Mouse (Mus musculus): Measurements from ENCODE around the gene Lhx1. TPM values are rescaled to one million over a fixed set of nuclear protein-coding genes. Genes with fewer than 3 reads are reported as not detected.

Gene Lhx1
- polyA plus RNA-seq, 1 experiment from 2014 or later = 2.6 TPM

DNA sequence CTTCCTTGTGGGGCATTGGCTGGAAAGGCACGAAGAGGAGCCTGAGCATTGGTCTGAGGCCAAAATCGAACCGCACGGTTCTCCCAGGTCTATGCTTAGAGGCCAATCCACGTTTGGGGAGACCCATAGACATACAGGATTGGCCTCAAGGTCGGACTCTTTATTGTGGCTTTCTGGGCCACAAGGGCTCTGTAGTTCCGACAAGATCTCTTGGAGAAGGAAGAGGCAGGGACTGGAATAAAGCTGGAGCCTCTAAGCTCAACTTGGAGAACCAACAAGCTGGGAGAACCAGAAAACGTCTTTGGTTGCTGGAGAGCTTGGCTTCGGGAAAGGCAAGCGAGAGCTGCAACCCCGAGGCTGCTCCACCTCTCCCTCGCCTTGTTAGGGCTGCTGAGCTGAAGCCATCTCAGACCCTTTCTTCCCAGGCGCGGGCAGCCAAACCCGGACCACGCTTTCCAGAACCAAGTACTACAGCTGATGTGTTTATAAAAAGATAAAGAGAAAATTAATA lies 2.0 kb downstream of the Lhx1 start:
- Histone ChIP-seq H3K27me3 (ENCODE audit: control insufficient read depth, insufficient read depth, low read length) (peaks cover 85% of the 10 kb centered on the region), H3K36me3 (replicated peaks; ENCODE audit: control insufficient read depth, insufficient read depth, low read depth, low read length) (no peaks in the 10 kb centered on the region), H3K4me1 (ENCODE audit: control insufficient read depth, insufficient read depth, low read length) (peaks cover 7% of the 10 kb centered on the region), H3K9ac (replicated peaks; ENCODE audit: low read length) (no peak overlapping the region), H3K4me2 (ENCODE audit: low read depth, low read length) (no peak overlapping the region), H3K4me3 (ENCODE audit: low read depth, low read length) (peak overlapping the region; percentile 49), H3K27ac (replicated peaks; ENCODE audit: low read depth, low read length) (no peak overlapping the region), H3K9me3 (replicated peaks; ENCODE audit: control insufficient read depth, low read length) (no peaks in the 10 kb centered on the region)
- ATAC-seq (replicated peaks; ENCODE audit: insufficient number of reproducible peaks, low FRiP score, low TSS enrichment, low read depth) = no peak
- no peak for DNase-seq (ENCODE audit: low spot score)
- under 1% methylated on average over 16 of the region's 16 CpGs for WGBS

DNA sequence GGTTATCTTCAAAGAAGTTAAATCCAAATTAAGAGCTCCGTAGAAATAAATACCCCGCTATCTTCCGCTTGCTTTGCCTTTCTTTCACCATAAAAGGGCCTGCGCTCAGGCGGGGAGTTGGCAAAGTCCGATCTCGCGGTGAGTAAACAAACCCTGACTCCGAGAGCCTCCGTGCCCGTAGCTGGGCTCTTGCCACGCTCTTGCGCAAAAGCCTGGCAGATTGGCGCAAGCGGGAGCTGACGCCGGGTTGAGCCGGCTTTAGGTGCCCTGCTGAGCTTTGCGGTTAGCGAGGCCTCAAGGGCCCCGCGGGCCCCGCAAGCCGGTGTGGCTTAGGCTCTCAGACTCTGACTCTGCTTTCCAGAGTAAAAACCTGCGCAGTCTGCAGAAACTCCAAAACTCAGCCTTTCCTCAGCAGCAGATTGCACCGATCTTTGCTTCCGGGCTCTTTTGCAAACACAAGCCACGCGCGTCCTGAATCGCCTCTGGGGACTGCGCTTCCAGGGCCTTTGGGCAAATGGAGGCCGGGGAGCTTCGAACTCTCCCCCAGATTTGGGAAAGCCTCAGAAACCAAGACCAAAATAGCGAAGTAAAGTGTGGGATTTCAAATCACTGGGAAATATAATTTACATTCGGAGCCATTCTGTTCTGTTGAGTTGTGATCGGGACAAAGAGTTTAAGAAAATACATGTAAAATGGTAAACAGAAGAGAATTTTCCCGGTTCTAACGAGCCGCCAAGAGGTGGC lies 2.6 kb downstream of the Lhx1 start:
- peak overlapping the region; percentile 49 for H3K4me3 ChIP-seq (ENCODE audit: low read depth, low read length)
- peak; percentile 43 for DNase-seq (ENCODE audit: low spot score)
- peaks cover 79% of the 10 kb centered on the region for H3K27me3 ChIP-seq (ENCODE audit: control insufficient read depth, insufficient read depth, low read length)
- no peak overlapping the region for H3K4me2 ChIP-seq (ENCODE audit: low read depth, low read length)
- no peak overlapping the region for H3K9ac ChIP-seq (replicated peaks; ENCODE audit: low read length)
- H3K27ac ChIP-seq (replicated peaks; ENCODE audit: low read depth, low read length) = no peak overlapping the region
- no peaks in the 10 kb centered on the region for H3K9me3 ChIP-seq (replicated peaks; ENCODE audit: control insufficient read depth, low read length)
- under 1% methylated on average over 40 of the region's 40 CpGs for WGBS
- H3K36me3 ChIP-seq (replicated peaks; ENCODE audit: control insufficient read depth, insufficient read depth, low read depth, low read length) = no peaks in the 10 kb centered on the region
- H3K4me1 ChIP-seq (ENCODE audit: control insufficient read depth, insufficient read depth, low read length) = peaks cover 7% of the 10 kb centered on the region
- no peak for ATAC-seq (replicated peaks; ENCODE audit: insufficient number of reproducible peaks, low FRiP score, low TSS enrichment, low read depth)

DNA sequence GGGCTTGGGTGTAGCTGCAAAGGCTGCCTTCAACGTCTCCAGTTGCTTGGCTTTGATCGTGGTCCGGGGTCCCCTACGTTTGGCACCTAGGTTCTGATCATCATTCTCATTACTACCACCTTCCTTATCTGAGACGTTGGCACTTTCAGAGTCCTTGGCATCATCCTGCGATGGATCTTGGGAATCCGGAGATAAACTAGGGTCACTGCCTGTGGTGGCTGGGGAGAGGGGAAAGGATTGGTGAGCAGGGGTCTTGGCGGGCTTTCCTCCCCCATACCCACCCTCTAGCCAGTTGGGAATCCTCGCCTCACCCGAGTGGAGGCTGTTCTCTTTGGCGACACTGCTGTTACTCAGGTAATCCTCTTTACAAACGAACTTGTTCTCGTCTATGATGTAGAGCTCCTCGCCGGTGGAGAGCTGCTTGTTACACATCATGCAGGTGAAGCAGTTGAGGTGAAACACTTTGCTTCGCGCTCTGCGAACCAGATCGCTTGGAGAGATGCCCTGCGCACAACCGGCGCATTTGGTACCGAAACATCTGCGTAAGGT lies 3.5 kb downstream of the Lhx1 start:
- peak; percentile 5 for DNase-seq (ENCODE audit: low spot score)
- H3K27me3 ChIP-seq (ENCODE audit: control insufficient read depth, insufficient read depth, low read length) = peaks cover 74% of the 10 kb centered on the region
- H3K9ac ChIP-seq (replicated peaks; ENCODE audit: low read length) = no peak overlapping the region
- H3K4me2 ChIP-seq (ENCODE audit: low read depth, low read length) = no peak overlapping the region
- no peak for ATAC-seq (replicated peaks; ENCODE audit: insufficient number of reproducible peaks, low FRiP score, low TSS enrichment, low read depth)
- peaks cover 7% of the 10 kb centered on the region for H3K4me1 ChIP-seq (ENCODE audit: control insufficient read depth, insufficient read depth, low read length)
- no peak overlapping the region for H3K27ac ChIP-seq (replicated peaks; ENCODE audit: low read depth, low read length)
- H3K9me3 ChIP-seq (replicated peaks; ENCODE audit: control insufficient read depth, low read length) = no peaks in the 10 kb centered on the region
- WGBS = 7% methylated on average over 24 of the region's 24 CpGs
- H3K4me3 ChIP-seq (ENCODE audit: low read depth, low read length) = no peak overlapping the region
- no peaks in the 10 kb centered on the region for H3K36me3 ChIP-seq (replicated peaks; ENCODE audit: control insufficient read depth, insufficient read depth, low read depth, low read length)

DNA sequence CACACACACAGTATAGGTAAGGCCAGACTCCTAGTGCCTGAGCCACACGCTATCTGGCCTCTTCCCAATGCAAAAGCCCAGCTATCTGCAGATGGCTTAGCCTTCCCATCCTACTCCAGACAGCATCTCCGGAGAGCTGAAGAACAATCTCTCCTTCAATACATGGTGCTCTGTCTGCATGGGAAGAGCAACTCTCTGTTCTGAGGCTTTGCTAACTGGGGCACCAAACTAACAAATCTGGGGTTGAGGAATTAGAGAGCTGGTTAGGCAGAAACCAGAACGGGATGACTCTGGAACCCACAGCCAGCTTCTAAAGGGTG lies 4.3 kb downstream of the Lhx1 start:
- Histone ChIP-seq H3K4me3 (ENCODE audit: low read depth, low read length) (no peak overlapping the region), H3K9ac (replicated peaks; ENCODE audit: low read length) (no peak overlapping the region)
- peak; percentile 3 for DNase-seq (ENCODE audit: low spot score)

DNA sequence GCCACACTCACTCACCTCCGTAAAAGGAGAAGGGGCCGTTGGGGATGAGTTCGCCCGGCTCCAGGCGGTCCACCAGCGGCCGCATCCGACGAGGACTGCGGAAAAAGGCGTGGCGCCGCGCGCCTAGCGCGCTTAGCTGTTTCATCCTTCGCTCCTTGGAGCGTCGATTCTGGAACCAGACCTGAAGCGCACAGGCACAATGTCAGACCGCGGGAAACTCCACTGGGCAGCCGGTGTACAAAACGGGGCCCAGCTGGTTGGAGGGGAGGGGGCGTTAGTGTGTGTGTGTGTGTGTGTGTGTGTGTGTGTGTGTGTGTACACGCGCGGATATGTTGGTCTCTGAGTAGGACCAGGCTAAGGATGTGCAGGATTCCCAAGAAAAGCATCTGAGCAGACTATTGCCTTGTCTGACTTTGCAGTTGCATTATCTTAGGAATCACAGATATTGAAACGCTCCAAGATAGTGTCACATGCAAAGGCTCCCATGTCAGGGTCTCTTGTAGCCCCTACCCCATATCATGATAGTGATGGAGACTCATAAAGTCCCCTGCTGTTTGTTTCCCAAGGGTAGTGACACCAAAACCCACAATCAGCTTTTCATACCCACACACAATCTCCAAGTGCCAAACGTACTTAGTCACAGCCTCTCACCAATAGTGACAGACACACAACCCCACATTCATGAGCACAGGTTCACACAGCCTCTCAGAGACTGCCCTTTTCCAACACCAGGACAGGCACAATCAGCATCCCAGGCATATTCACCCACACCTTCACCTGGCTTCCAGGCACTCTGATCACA lies 4.9 kb downstream of the Lhx1 start:
- no peak overlapping the region for H3K27ac ChIP-seq (replicated peaks; ENCODE audit: low read depth, low read length)
- H3K4me3 ChIP-seq (ENCODE audit: low read depth, low read length) = no peak overlapping the region
- ATAC-seq (replicated peaks; ENCODE audit: insufficient number of reproducible peaks, low FRiP score, low TSS enrichment, low read depth) (no peak), DNase-seq (ENCODE audit: low spot score) (peak; percentile 14)
- H3K9me3 ChIP-seq (replicated peaks; ENCODE audit: control insufficient read depth, low read length) = no peaks in the 10 kb centered on the region
- peaks cover 3% of the 10 kb centered on the region; the same call in 1 of the 2 replicates for H3K4me1 ChIP-seq (ENCODE audit: control insufficient read depth, insufficient read depth, low read length)
- peaks cover 75% of the 10 kb centered on the region for H3K27me3 ChIP-seq (ENCODE audit: control insufficient read depth, insufficient read depth, low read length)
- no peak overlapping the region for H3K9ac ChIP-seq (replicated peaks; ENCODE audit: low read length)
- no peak overlapping the region for H3K4me2 ChIP-seq (ENCODE audit: low read depth, low read length)
- 2% methylated on average over 31 of the region's 31 CpGs for WGBS
- H3K36me3 ChIP-seq (replicated peaks; ENCODE audit: control insufficient read depth, insufficient read depth, low read depth, low read length) = no peaks in the 10 kb centered on the region

More for the DNA sequence above, 4.3 kb downstream of the Lhx1 start:
- H3K27me3 ChIP-seq (ENCODE audit: control insufficient read depth, insufficient read depth, low read length) = peaks cover 74% of the 10 kb centered on the region
- no peaks in the 10 kb centered on the region for H3K36me3 ChIP-seq (replicated peaks; ENCODE audit: control insufficient read depth, insufficient read depth, low read depth, low read length)
- H3K4me1 ChIP-seq (ENCODE audit: control insufficient read depth, insufficient read depth, low read length) = peaks cover 5% of the 10 kb centered on the region
- no peak overlapping the region for H3K4me2 ChIP-seq (ENCODE audit: low read depth, low read length)
- H3K9me3 ChIP-seq (replicated peaks; ENCODE audit: control insufficient read depth, low read length) = no peaks in the 10 kb centered on the region
- no peak overlapping the region for H3K27ac ChIP-seq (replicated peaks; ENCODE audit: low read depth, low read length)
- 7% methylated on average over 3 of the region's 3 CpGs for WGBS
- ATAC-seq (replicated peaks; ENCODE audit: insufficient number of reproducible peaks, low FRiP score, low TSS enrichment, low read depth) = no peak

DNA sequence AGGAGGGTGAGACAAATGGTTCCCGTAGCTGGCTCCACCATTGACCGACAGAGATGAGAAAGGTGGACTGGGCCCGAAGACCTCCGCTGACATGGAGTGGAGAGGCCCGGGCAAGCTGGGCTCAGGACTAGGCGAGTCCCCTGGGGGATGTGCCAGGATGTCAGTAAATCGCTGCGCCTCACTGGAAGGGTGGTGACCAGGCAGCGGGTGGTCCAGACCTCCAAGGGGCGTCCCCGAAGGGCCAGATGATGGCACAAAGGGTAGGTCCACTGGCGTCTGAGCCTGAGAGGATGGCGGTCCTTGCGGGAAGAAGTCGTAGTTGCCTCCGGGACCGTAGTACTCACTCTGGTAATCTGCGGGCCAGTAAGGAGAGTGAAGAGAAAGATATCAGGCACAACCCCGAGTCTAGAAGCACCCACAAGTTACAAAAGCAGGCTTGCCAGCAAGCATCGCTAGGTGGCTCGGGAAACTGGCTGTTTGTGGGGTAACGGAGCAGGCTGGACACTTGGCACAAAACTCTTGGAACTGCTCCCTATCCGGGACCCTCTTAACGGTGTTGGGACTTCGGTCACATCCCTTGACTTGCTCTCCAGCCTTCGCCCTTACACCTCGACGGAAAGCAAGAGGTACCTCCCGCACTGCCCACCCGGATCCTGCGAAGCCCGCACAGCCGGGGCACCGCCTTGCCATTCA lies 5.6 kb downstream of the Lhx1 start:
- H3K4me3 ChIP-seq (ENCODE audit: low read depth, low read length) = no peak overlapping the region
- DNase-seq (ENCODE audit: low spot score) = peak; percentile 3
- no peak for ATAC-seq (replicated peaks; ENCODE audit: insufficient number of reproducible peaks, low FRiP score, low TSS enrichment, low read depth)
- no peaks in the 10 kb centered on the region for H3K36me3 ChIP-seq (replicated peaks; ENCODE audit: control insufficient read depth, insufficient read depth, low read depth, low read length)
- H3K27ac ChIP-seq (replicated peaks; ENCODE audit: low read depth, low read length) = no peak overlapping the region
- no peak overlapping the region for H3K4me2 ChIP-seq (ENCODE audit: low read depth, low read length)
- H3K27me3 ChIP-seq (ENCODE audit: control insufficient read depth, insufficient read depth, low read length) = peaks cover 75% of the 10 kb centered on the region
- peaks cover 3% of the 10 kb centered on the region; the same call in 1 of the 2 replicates for H3K4me1 ChIP-seq (ENCODE audit: control insufficient read depth, insufficient read depth, low read length)
- 3% methylated on average over 34 of the region's 34 CpGs for WGBS
- no peak overlapping the region for H3K9ac ChIP-seq (replicated peaks; ENCODE audit: low read length)
- H3K9me3 ChIP-seq (replicated peaks; ENCODE audit: control insufficient read depth, low read length) = no peaks in the 10 kb centered on the region

DNA sequence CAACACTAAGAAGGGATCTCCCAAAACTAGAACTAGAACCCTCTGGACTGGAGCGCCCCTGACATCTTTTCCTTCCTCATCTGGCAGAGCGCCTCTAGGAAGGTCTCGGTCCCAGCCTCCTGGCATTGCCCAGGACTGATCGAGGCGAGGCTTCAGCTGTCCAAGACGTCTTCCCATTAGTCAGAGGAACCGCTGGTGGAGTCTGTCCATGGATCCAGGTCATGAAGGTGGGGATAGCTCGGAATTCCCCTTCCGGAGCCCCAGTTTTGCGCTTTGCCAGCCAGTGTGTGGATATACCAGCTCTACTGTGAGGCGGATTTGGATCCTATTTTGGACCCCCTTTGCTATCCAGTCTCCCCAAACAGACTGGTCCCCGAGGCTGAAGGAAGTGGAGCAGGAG lies 6.3 kb downstream of the Lhx1 start:
- no peak overlapping the region for H3K9ac ChIP-seq (replicated peaks; ENCODE audit: low read length)
- no peak overlapping the region for H3K4me2 ChIP-seq (ENCODE audit: low read depth, low read length)
- H3K9me3 ChIP-seq (replicated peaks; ENCODE audit: control insufficient read depth, low read length) = no peaks in the 10 kb centered on the region
- H3K36me3 ChIP-seq (replicated peaks; ENCODE audit: control insufficient read depth, insufficient read depth, low read depth, low read length) = no peaks in the 10 kb centered on the region
- H3K27ac ChIP-seq (replicated peaks; ENCODE audit: low read depth, low read length) = no peak overlapping the region
- no peak for DNase-seq (ENCODE audit: low spot score)
- peaks cover 77% of the 10 kb centered on the region for H3K27me3 ChIP-seq (ENCODE audit: control insufficient read depth, insufficient read depth, low read length)
- WGBS = 9% methylated on average over 12 of the region's 12 CpGs
- H3K4me1 ChIP-seq (ENCODE audit: control insufficient read depth, insufficient read depth, low read length) = peaks cover 3% of the 10 kb centered on the region; the same call in 1 of the 2 replicates
- no peak overlapping the region for H3K4me3 ChIP-seq (ENCODE audit: low read depth, low read length)
- ATAC-seq (replicated peaks; ENCODE audit: insufficient number of reproducible peaks, low FRiP score, low TSS enrichment, low read depth) = no peak
